Mouse (Mus musculus) midbrain, embryonic 12.5 days (tissue): ENCODE measurements at regions not wholly inside any gene's neighbourhood (a gene's known extent, or its start where the extent isn't known, plus 50 kb on each side); places are given as distances from the start of the nearest gene placed in this dataset.

Source experiments
- ATAC-seq: fragments of 200-750 bp; cut with Nextera tagmentation; 2 replicates; pipeline ENCODE4 v1.8.0; 2017; ENCODE audit warnings: low read depth, moderate TSS enrichment, moderate library complexity; ENCODE audit not compliant: low FRiP score
- H3K27ac ChIP-seq: fragments of 300-500 bp; sonication (generic); replicated peaks from 2 replicates; pipeline ENCODE4 v1.5.1; 2016; ENCODE audit warnings: mild to moderate bottlenecking
- H3K27me3 ChIP-seq: fragments of 300-500 bp; sonication (generic); 2 replicates; pipeline ENCODE4 v1.6.1; 2016; ENCODE audit warnings: mild to moderate bottlenecking
- H3K36me3 ChIP-seq: fragments of 300-500 bp; sonication (generic); 2 replicates; pipeline ENCODE4 v1.6.1; 2016
- H3K4me1 ChIP-seq: fragments of 300-500 bp; sonication (generic); 2 replicates; pipeline ENCODE4 v1.6.1; 2016
- H3K4me2 ChIP-seq: fragments of 300-500 bp; sonication (generic); replicated peaks from 2 replicates; pipeline ENCODE4 v1.6.1; 2016; ENCODE audit warnings: mild to moderate bottlenecking, moderate library complexity
- H3K4me3 ChIP-seq: fragments of 300-500 bp; sonication (generic); 2 replicates; pipeline ENCODE4 v1.5.1; 2016; ENCODE audit warnings: mild to moderate bottlenecking
- H3K9ac ChIP-seq: fragments of 300-500 bp; sonication (generic); replicated peaks from 2 replicates; pipeline ENCODE4 v1.6.1; 2016; ENCODE audit warnings: mild to moderate bottlenecking, moderate library complexity
- H3K9me3 ChIP-seq: fragments of 300-500 bp; sonication (generic); 2 replicates; pipeline ENCODE4 v1.6.1; 2016; ENCODE audit warnings: mild to moderate bottlenecking
- WGBS: fragments of 180-500 bp; shearing (Covaris S2); methylation state at CpG from one replicate; pipeline ENCODE4 v1.1.7; 2016; 5-methylcytosine and 5-hydroxymethylcytosine counted together

GRCm38 (mm10) chr16:39650616-39651015, 333.5 kb upstream of the Lsamp start:
- Histone ChIP-seq H3K4me1 (no peaks in the 10 kb centered on the region), H3K9ac (no peak overlapping the region), H3K4me2 (no peak overlapping the region), H3K4me3 (no peak overlapping the region), H3K36me3 (no peaks in the 10 kb centered on the region), H3K9me3 (no peaks in the 10 kb centered on the region), H3K27ac (no peak overlapping the region), H3K27me3 (no peaks in the 10 kb centered on the region)
- 91% methylated on average over 5 of the region's 5 CpGs for whole genome bisulfite sequencing
- no peak for ATAC-seq

GRCm38 (mm10) chr16:39667905-39668304, 316.3 kb upstream of the Lsamp start:
- Histone ChIP-seq H3K9me3 (no peaks in the 10 kb centered on the region), H3K27ac (no peak overlapping the region), H3K4me1 (no peaks in the 10 kb centered on the region), H3K4me3 (no peak overlapping the region), H3K4me2 (no peak overlapping the region), H3K27me3 (no peaks in the 10 kb centered on the region), H3K9ac (no peak overlapping the region), H3K36me3 (no peaks in the 10 kb centered on the region)
- no peak for ATAC-seq
- WGBS: 90% methylated on average over 1 of the region's 1 CpGs

- no peak for ATAC-seq
- no peak overlapping the region for H3K9ac ChIP-seq
- H3K27me3 ChIP-seq: no peaks in the 10 kb centered on the region
- H3K4me1 ChIP-seq: no peaks in the 10 kb centered on the region
- no peak overlapping the region for H3K4me3 ChIP-seq
- 71% methylated on average over 5 of the region's 5 CpGs for WGBS
- H3K9me3 ChIP-seq: no peaks in the 10 kb centered on the region
- no peak overlapping the region for H3K27ac ChIP-seq
- no peaks in the 10 kb centered on the region for H3K36me3 ChIP-seq
- no peak overlapping the region for H3K4me2 ChIP-seq
Measured at GRCm38 (mm10) chr16:39672096-39672985, 311.8 kb upstream of the Lsamp start.

- WGBS: 78% methylated on average over 3 of the region's 3 CpGs
- H3K9ac ChIP-seq: no peak overlapping the region
- no peaks in the 10 kb centered on the region for H3K4me1 ChIP-seq
- no peak overlapping the region for H3K4me3 ChIP-seq
- no peaks in the 10 kb centered on the region for H3K27me3 ChIP-seq
- ATAC-seq: no peak
- no peaks in the 10 kb centered on the region for H3K9me3 ChIP-seq
- H3K4me2 ChIP-seq: no peak overlapping the region
- H3K27ac ChIP-seq: no peak overlapping the region
- no peaks in the 10 kb centered on the region for H3K36me3 ChIP-seq
Measured at GRCm38 (mm10) chr16:39675775-39676174, 308.4 kb upstream of the Lsamp start.

- H3K4me3 ChIP-seq: no peak overlapping the region
- no peaks in the 10 kb centered on the region for H3K36me3 ChIP-seq
- ATAC-seq: no peak
- H3K4me2 ChIP-seq: no peak overlapping the region
- H3K27ac ChIP-seq: no peak overlapping the region
- H3K27me3 ChIP-seq: no peaks in the 10 kb centered on the region
- WGBS: 91% methylated on average over 4 of the region's 4 CpGs
- H3K9me3 ChIP-seq: no peaks in the 10 kb centered on the region
- no peak overlapping the region for H3K9ac ChIP-seq
- H3K4me1 ChIP-seq: no peaks in the 10 kb centered on the region
Measured at GRCm38 (mm10) chr16:39678285-39678684, 305.9 kb upstream of the Lsamp start.

- Histone ChIP-seq H3K9ac (no peak overlapping the region), H3K36me3 (no peaks in the 10 kb centered on the region), H3K27ac (no peak overlapping the region), H3K4me3 (no peak overlapping the region), H3K27me3 (no peaks in the 10 kb centered on the region), H3K4me1 (no peaks in the 10 kb centered on the region), H3K4me2 (no peak overlapping the region), H3K9me3 (no peaks in the 10 kb centered on the region)
- ATAC-seq: no peak
- WGBS: 84% methylated on average over 2 of the region's 2 CpGs
Measured at GRCm38 (mm10) chr16:39693061-39693460, 291.1 kb upstream of the Lsamp start.

GRCm38 (mm10) chr16:39695855-39696254, 288.3 kb upstream of the Lsamp start:
- no peak overlapping the region for H3K4me3 ChIP-seq
- WGBS: 85% methylated on average over 1 of the region's 1 CpGs
- no peak overlapping the region for H3K4me2 ChIP-seq
- H3K4me1 ChIP-seq: no peaks in the 10 kb centered on the region
- H3K9me3 ChIP-seq: no peaks in the 10 kb centered on the region
- no peak overlapping the region for H3K27ac ChIP-seq
- no peaks in the 10 kb centered on the region for H3K27me3 ChIP-seq
- H3K9ac ChIP-seq: no peak overlapping the region
- no peak for ATAC-seq
- no peaks in the 10 kb centered on the region for H3K36me3 ChIP-seq

GRCm38 (mm10) chr16:39699201-39699600, 285.0 kb upstream of the Lsamp start:
- H3K4me1 ChIP-seq: no peaks in the 10 kb centered on the region
- H3K4me3 ChIP-seq: no peak overlapping the region
- no peaks in the 10 kb centered on the region for H3K27me3 ChIP-seq
- no peak overlapping the region for H3K4me2 ChIP-seq
- no peak overlapping the region for H3K27ac ChIP-seq
- H3K9me3 ChIP-seq: no peaks in the 10 kb centered on the region
- no peaks in the 10 kb centered on the region for H3K36me3 ChIP-seq
- WGBS: 86% methylated on average over 1 of the region's 1 CpGs
- no peak overlapping the region for H3K9ac ChIP-seq
- ATAC-seq: no peak

GRCm38 (mm10) chr16:39706131-39706530, 278.0 kb upstream of the Lsamp start:
- no peak for ATAC-seq
- Histone ChIP-seq H3K4me1 (no peaks in the 10 kb centered on the region), H3K4me2 (no peak overlapping the region), H3K36me3 (no peaks in the 10 kb centered on the region), H3K27me3 (no peaks in the 10 kb centered on the region), H3K27ac (no peak overlapping the region), H3K9ac (no peak overlapping the region), H3K4me3 (no peak overlapping the region), H3K9me3 (no peaks in the 10 kb centered on the region)
- 77% methylated on average over 3 of the region's 3 CpGs for WGBS

- Histone ChIP-seq H3K9ac (no peak overlapping the region), H3K27me3 (no peaks in the 10 kb centered on the region), H3K4me2 (no peak overlapping the region), H3K36me3 (no peaks in the 10 kb centered on the region), H3K4me3 (no peak overlapping the region), H3K9me3 (no peaks in the 10 kb centered on the region), H3K4me1 (no peaks in the 10 kb centered on the region), H3K27ac (no peak overlapping the region)
- ATAC-seq: no peak
- 80% methylated on average over 10 of the region's 10 CpGs for WGBS
Measured at GRCm38 (mm10) chr16:39709387-39710039, 274.6 kb upstream of the Lsamp start.

GRCm38 (mm10) chr16:39727586-39727985, 256.6 kb upstream of the Lsamp start:
- H3K27me3 ChIP-seq: no peaks in the 10 kb centered on the region
- no peaks in the 10 kb centered on the region for H3K36me3 ChIP-seq
- no peak overlapping the region for H3K4me3 ChIP-seq
- no peak overlapping the region for H3K9ac ChIP-seq
- no peaks in the 10 kb centered on the region for H3K9me3 ChIP-seq
- WGBS: 89% methylated on average over 4 of the region's 4 CpGs
- H3K4me1 ChIP-seq: no peaks in the 10 kb centered on the region; the same call in 1 of the 2 replicates
- no peak overlapping the region for H3K27ac ChIP-seq
- no peak for ATAC-seq
- H3K4me2 ChIP-seq: no peak overlapping the region

GRCm38 (mm10) chr16:39746041-39746736, 238.0 kb upstream of the Lsamp start:
- Histone ChIP-seq H3K4me3 (no peak overlapping the region), H3K4me1 (no peaks in the 10 kb centered on the region), H3K27ac (no peak overlapping the region), H3K9me3 (no peaks in the 10 kb centered on the region), H3K9ac (no peak overlapping the region), H3K4me2 (no peak overlapping the region), H3K27me3 (no peaks in the 10 kb centered on the region), H3K36me3 (no peaks in the 10 kb centered on the region)
- ATAC-seq: no peak
- 80% methylated on average over 5 of the region's 5 CpGs for WGBS
